Mouse (Mus musculus) kidney, adult 2 months (tissue): ENCODE data around the gene Phlda1. TPM values are rescaled to one million over a fixed set of nuclear protein-coding genes. Genes with fewer than 3 reads are reported as not detected.
"Not testable (repeated sequence)": the region's sequence is repeated elsewhere in the genome, so short reads cannot be mapped to it uniquely, and the experiment has no call there.

Experiments
- DNase-seq: peaks from one replicate; pipeline ENCODE4 v3.0.0; 2021
- H3K27ac ChIP-seq: fragments of 200-500 bp; 2 replicates; pipeline ENCODE4 v1.5.1; 2012; ENCODE audit warnings: low read depth, low read length, control low read depth, inconsistent platforms; ENCODE audit not compliant: insufficient read depth
- H3K27me3 ChIP-seq: fragments of 200-500 bp; replicated peaks from 2 replicates; pipeline ENCODE4 v1.6.1; 2012; ENCODE audit warnings: mild to moderate bottlenecking, moderate library complexity, low read length, inconsistent platforms; ENCODE audit not compliant: control insufficient read depth, insufficient read depth
- H3K36me3 ChIP-seq: fragments of 200-500 bp; 2 replicates; pipeline ENCODE4 v1.6.1; 2012; ENCODE audit warnings: mild to moderate bottlenecking, moderate library complexity, low read length, inconsistent platforms; ENCODE audit not compliant: control insufficient read depth, insufficient read depth
- H3K4me1 ChIP-seq: fragments of 200-500 bp; 2 replicates; pipeline ENCODE4 v1.6.1; 2011; ENCODE audit warnings: low read length; ENCODE audit not compliant: control insufficient read depth, insufficient read depth
- H3K4me3 ChIP-seq: fragments of 200-500 bp; 2 replicates; pipeline ENCODE4 v1.5.1; 2011; ENCODE audit warnings: mild to moderate bottlenecking, low read depth, low read length, control low read depth; ENCODE audit not compliant: insufficient read depth
- CTCF ChIP-seq: fragments of 200-500 bp; conservative IDR thresholded peaks from 2 replicates; pipeline ENCODE4 v1.5.1; 2011; ENCODE audit warnings: low read depth, mild to moderate bottlenecking, control low read depth, low read length, moderate library complexity, mixed read lengths; ENCODE audit not compliant: insufficient read depth, insufficient read length
- POLR2A ChIP-seq: fragments of 200-500 bp; IDR thresholded peaks from one replicate; pipeline ENCODE4 v1.6.1; 2011; ENCODE audit warnings: low read depth, low read length, control low read depth
- WGBS: fragments of 180-500 bp; shearing (Covaris S2); methylation state at CpG from one replicate; pipeline ENCODE4 v1.1.7; 2018; 5-methylcytosine and 5-hydroxymethylcytosine counted together
- polyA plus RNA-seq: library from polyadenylated mRNA; depleted of rRNA; stranded (reverse); fragments of >200 nt; gene quantifications from 2 replicates; pipeline ENCODE4 v1.2.3, GENCODE M21; 2012

Gene Phlda1
- polyA plus RNA-seq, 1 experiment = 9.5 TPM

DNA sequence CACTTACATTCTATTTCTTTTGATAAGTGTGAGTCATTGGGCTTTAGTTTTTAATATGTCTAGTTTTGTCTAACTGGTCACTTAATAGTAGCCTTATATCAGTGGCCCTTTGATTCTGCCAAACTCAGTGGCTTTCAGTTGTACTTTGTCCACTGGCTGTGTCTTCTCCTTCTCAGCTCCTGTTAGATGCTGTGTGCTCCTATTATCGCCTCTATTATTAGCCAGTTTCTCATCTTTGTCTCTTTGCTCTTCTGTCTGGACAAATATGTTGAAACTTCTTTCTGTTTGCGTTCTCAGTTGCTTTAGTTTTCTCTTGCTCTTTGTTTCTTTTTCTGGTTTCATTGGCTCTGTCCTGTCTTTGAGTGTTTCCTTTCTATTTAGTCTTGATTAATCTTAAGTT lies 23.4 kb upstream of the Phlda1 start:
- Histone ChIP-seq H3K27ac (no peak overlapping the region; the same call in 1 of the 2 replicates), H3K4me1 (peaks cover 19% of the 10 kb centered on the region), H3K4me3 (no peak overlapping the region), H3K27me3 (no peaks in the 10 kb centered on the region), H3K36me3 (peaks cover 2% of the 10 kb centered on the region; the same call in 1 of the 2 replicates)
- TF ChIP-seq POLR2A = no peak
- TF ChIP-seq CTCF = no peak
- 84% methylated on average over 2 of the region's 2 CpGs for WGBS
- no peak for DNase-seq

DNA sequence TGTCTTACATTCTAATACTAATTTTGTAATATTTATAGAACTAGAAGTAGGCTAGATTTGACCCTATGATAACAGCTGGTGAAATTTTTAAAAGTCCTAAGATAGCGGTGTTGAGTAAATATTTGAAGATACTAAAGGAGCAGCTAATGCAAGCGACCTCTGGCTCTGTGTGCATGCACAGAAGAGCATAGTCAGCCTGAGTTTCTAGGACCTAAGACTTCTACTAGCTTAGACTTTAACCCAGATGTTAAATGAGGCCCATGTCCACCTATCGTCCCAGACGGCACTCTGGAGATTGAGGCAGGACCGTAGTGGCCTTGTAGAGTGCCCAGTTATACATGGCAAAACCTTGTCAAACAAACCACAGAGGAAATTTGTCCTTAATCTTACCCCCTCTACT lies 22.0 kb upstream of the Phlda1 start:
- Histone ChIP-seq H3K36me3 (peaks cover 2% of the 10 kb centered on the region; the same call in 1 of the 2 replicates), H3K27ac (peak overlapping the region; percentile 58; the same call in 1 of the 2 replicates), H3K4me1 (peaks cover 19% of the 10 kb centered on the region), H3K4me3 (no peak overlapping the region), H3K27me3 (no peaks in the 10 kb centered on the region)
- DNase-seq = peak; percentile 68
- no peak for TF ChIP-seq CTCF
- no peak for TF ChIP-seq POLR2A
- 51% methylated on average over 5 of the region's 5 CpGs for WGBS

DNA sequence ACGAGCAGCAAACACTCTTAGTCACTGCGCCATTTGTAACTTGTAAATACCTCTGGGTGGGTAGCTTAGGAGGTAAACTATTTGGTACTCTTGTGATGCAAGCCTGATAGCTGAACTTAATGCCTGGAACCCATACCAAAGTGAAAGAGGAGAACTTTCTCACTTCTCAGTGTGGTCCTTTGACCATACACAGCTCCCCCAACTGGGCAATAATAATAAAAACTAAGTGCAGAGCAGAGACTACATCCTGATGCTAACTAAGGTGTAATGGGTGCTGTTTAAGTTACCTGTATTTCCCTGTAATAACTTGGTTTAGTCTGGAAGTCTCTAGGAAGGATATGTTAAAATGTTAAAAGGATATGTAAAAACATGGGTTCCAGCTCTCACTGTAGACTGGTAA lies 17.3 kb upstream of the Phlda1 start:
- 79% methylated on average over 2 of the region's 2 CpGs for WGBS
- H3K36me3 ChIP-seq = peaks cover 5% of the 10 kb centered on the region
- TF ChIP-seq CTCF (no peak), POLR2A (no peak)
- DNase-seq = no peak
- peaks cover 21% of the 10 kb centered on the region for H3K4me1 ChIP-seq
- no peak overlapping the region for H3K4me3 ChIP-seq
- H3K27ac ChIP-seq = no peak overlapping the region
- no peaks in the 10 kb centered on the region for H3K27me3 ChIP-seq

DNA sequence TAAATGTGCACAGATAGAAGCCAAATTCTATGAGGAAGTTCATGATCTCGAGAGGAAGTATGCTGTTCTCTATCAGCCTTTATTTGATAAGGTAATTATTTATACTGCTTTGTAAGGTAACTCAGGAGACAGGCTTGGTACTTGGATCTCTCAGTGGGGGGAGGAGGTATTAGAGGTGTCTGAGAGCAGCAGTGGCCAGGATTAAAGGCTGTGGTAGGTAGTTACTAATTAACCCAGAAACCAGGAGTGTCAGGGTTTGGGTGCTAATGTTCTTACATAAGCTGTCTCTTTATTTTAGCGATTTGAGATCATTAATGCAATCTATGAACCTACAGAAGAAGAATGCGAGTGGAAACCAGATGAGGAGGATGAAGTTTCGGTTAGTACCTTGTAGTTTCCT lies 16.0 kb upstream of the Phlda1 start:
- 42% methylated on average over 4 of the region's 4 CpGs for WGBS
- DNase-seq = peak; percentile 87
- H3K36me3 ChIP-seq, H3K4me3 ChIP-seq, H3K27me3 ChIP-seq: not testable (repeated sequence)
- peak overlapping the region; percentile 96; the same call in 1 of the 2 replicates for H3K27ac ChIP-seq
- peaks cover 12% of the 10 kb centered on the region for H3K4me1 ChIP-seq

DNA sequence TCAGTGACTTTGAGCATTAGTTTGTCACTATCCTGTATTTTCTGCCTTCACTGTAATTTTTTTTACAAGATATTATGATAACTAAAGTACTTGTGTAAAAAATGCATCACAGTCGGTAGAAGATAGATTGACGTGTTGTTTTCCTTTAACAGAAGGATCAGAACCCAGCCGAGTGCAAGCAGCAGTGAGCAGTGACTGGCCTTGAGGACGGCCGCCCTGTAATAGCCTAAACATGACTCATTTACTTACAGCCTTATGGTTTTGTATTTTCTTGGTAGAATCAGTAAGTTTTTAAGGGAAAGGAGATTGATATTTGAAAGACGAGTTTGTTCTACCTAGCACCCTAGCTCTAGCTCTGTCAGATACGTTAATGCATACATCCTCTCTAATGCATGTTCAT lies 10.2 kb upstream of the Phlda1 start:
- WGBS = 93% methylated on average over 7 of the region's 7 CpGs

DNA sequence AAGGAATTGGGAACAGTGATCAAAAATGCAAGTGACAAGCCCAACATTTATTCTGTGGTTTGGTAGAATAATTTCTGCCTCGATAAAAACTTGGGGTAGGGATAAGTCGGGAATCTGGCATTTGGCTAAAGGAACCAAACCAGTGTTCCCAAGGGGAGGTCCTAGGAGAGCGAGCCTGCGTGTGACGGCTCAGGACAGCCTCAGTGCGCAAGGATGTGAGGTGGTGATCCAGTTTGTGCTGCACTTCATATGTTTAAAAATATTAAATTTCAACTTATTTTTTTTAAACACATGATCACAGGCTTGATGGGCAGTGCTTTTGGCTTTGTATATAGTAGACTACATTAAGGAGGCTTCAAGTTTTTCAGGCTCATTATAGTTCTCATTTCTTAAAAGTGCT lies 6.2 kb upstream of the Phlda1 start:
- H3K4me1 ChIP-seq = no peaks in the 10 kb centered on the region
- no peak overlapping the region for H3K27ac ChIP-seq
- no peaks in the 10 kb centered on the region for H3K27me3 ChIP-seq
- no peak overlapping the region for H3K4me3 ChIP-seq
- DNase-seq = no peak
- 86% methylated on average over 6 of the region's 6 CpGs for WGBS
- H3K36me3 ChIP-seq = peaks cover 3% of the 10 kb centered on the region; the same call in 1 of the 2 replicates
- TF ChIP-seq POLR2A (no peak), CTCF (no peak)

More for the DNA sequence above, 10.2 kb upstream of the Phlda1 start:
- H3K27me3 ChIP-seq = no peaks in the 10 kb centered on the region
- no peak overlapping the region for H3K4me3 ChIP-seq
- peaks cover 6% of the 10 kb centered on the region for H3K36me3 ChIP-seq
- DNase-seq = no peak
- no peak overlapping the region for H3K27ac ChIP-seq
- TF ChIP-seq CTCF (no peak), POLR2A (no peak)
- no peaks in the 10 kb centered on the region for H3K4me1 ChIP-seq

DNA sequence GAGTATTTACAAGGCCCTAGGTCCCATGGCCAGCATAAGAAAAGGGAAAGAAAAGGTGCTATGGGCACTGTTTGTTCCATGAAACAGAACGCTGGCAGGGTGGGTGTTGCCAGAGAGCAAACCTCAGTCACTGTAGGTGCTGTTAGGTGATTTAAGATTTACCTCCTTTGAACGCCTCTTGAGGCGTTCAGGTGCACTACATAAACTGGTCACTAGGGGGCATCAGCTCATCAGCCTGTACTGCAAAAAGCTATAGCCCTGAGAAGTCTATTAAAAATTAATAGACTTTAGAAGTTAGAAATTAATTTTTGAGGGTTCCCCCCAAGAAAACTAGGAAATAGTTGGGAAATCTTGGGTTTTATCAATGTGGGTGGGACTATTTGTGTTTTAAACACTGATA lies 3.0 kb upstream of the Phlda1 start:
- TF ChIP-seq POLR2A (no peak), CTCF (peak; percentile 79)
- Histone ChIP-seq H3K4me3 (no peak overlapping the region), H3K36me3 (peaks cover 2% of the 10 kb centered on the region; the same call in 1 of the 2 replicates), H3K27ac (no peak overlapping the region), H3K4me1 (peaks cover 6% of the 10 kb centered on the region; the same call in 1 of the 2 replicates), H3K27me3 (no peaks in the 10 kb centered on the region)
- 0% methylated on average over 3 of the region's 3 CpGs for WGBS
- DNase-seq = peak; percentile 84
